Mouse (Mus musculus) midbrain, embryonic 15.5 days (tissue): ENCODE data around the gene Tmem45b. TPM values are rescaled to one million over a fixed set of nuclear protein-coding genes. Genes with fewer than 3 reads are reported as not detected.
A peak's percentile ranks its signal among the peaks of the same experiment; 100 is the strongest.
"Not testable (repeated sequence)": the region's sequence is repeated elsewhere in the genome, so short reads cannot be mapped to it uniquely, and the experiment has no call there.

Experiments used
- ATAC-seq: fragments of 200-750 bp; cut with Nextera tagmentation; replicated peaks from 2 replicates; pipeline ENCODE4 v1.8.0; 2017; ENCODE audit warnings: moderate TSS enrichment
- H3K27ac ChIP-seq: fragments of 300-500 bp; sonication (generic); 2 replicates; pipeline ENCODE4 v1.5.1; 2015; ENCODE audit warnings: mild to moderate bottlenecking, inconsistent platforms
- H3K27me3 ChIP-seq: fragments of 300-500 bp; sonication (generic); replicated peaks from 2 replicates; pipeline ENCODE4 v1.6.1; 2015; ENCODE audit warnings: inconsistent platforms
- H3K36me3 ChIP-seq: fragments of 300-500 bp; sonication (generic); replicated peaks from 2 replicates; pipeline ENCODE4 v1.6.1; 2015; ENCODE audit warnings: inconsistent platforms
- H3K4me1 ChIP-seq: fragments of 300-500 bp; sonication (generic); 2 replicates; pipeline ENCODE4 v1.6.1; 2015; ENCODE audit warnings: inconsistent platforms
- H3K4me2 ChIP-seq: fragments of 300-500 bp; sonication (generic); 2 replicates; pipeline ENCODE4 v1.6.1; 2015; ENCODE audit warnings: inconsistent platforms, mild to moderate bottlenecking, moderate library complexity
- H3K4me3 ChIP-seq: fragments of 300-500 bp; sonication (generic); 2 replicates; pipeline ENCODE4 v1.5.1; 2015; ENCODE audit warnings: mild to moderate bottlenecking, inconsistent platforms
- H3K9ac ChIP-seq: fragments of 300-500 bp; sonication (generic); 2 replicates; pipeline ENCODE4 v1.6.1; 2015; ENCODE audit warnings: mild to moderate bottlenecking, inconsistent platforms
- H3K9me3 ChIP-seq: fragments of 300-500 bp; sonication (generic); 2 replicates; pipeline ENCODE4 v1.6.1; 2016; ENCODE audit warnings: inconsistent platforms
- WGBS: fragments of 180-500 bp; shearing (Covaris S2); methylation state at CpG from one replicate; pipeline ENCODE4 v1.1.7; 2015; ENCODE audit warnings: mixed read lengths; 5-methylcytosine and 5-hydroxymethylcytosine counted together
- polyA plus RNA-seq: library from polyadenylated mRNA; unstranded; fragments of >200 nt; fragmentation: Nextera tagmentation; extraction: Ambion mirVana; gene quantifications from 2 replicates; pipeline ENCODE4 v1.2.1, GENCODE M21; 2015

Gene Tmem45b
- polyA plus RNA-seq, result 0.18 and 0.26 TPM in 2 replicates

- no peaks in the 10 kb centered on the region for H3K9me3 ChIP-seq
- peaks cover 8% of the 10 kb centered on the region; the same call in 1 of the 2 replicates for H3K4me1 ChIP-seq
- H3K36me3 ChIP-seq, result no peaks in the 10 kb centered on the region
- WGBS, result 12% methylated on average over 33 of the region's 33 CpGs
- H3K9ac ChIP-seq, result no peak within 1 kb of the TSS
- H3K4me3 ChIP-seq, result peak within 1 kb of the TSS; percentile 13; the same call in 1 of the 2 replicates
- H3K27ac ChIP-seq, result no peak within 1 kb of the TSS
- peaks cover 16% of the 10 kb centered on the region for H3K27me3 ChIP-seq
- peak within 1 kb of the TSS; percentile 37 for H3K4me2 ChIP-seq
- ATAC-seq, result no peak
These were observed at the start of gene Tmem45b for GRCm38 (mm10) chr9:31463692-31464474. Gene Tmem45b (minus strand): TSS chr9:31464462.

- H3K4me1 ChIP-seq, result no peaks in the 10 kb centered on the region
- H3K27me3 ChIP-seq, result no peaks in the 10 kb centered on the region
- no peaks in the 10 kb centered on the region for H3K9me3 ChIP-seq
- no peaks in the 10 kb centered on the region for H3K36me3 ChIP-seq
- H3K9ac ChIP-seq, result no peak overlapping the region
- ATAC-seq, result no peak
- 80% methylated on average over 3 of the region's 3 CpGs for WGBS
- H3K27ac ChIP-seq, result no peak overlapping the region
- H3K4me3 ChIP-seq, result no peak overlapping the region
- no peak overlapping the region for H3K4me2 ChIP-seq
These were observed 43.9 kb upstream of the Tmem45b start for GRCm38 (mm10) chr9:31508189-31508588.

- not testable (repeated sequence) for H3K4me2 ChIP-seq, H3K9me3 ChIP-seq, ATAC-seq, H3K4me3 ChIP-seq, H3K4me1 ChIP-seq, H3K36me3 ChIP-seq, H3K9ac ChIP-seq, H3K27ac ChIP-seq, H3K27me3 ChIP-seq
- WGBS, result 76% methylated on average over 1 of the region's 1 CpGs
These were observed 37.0 kb upstream of the Tmem45b start for GRCm38 (mm10) chr9:31501221-31501620.

GRCm38 (mm10) chr9:31463190-31463589 lies 1.1 kb downstream of the Tmem45b start:
- Histone ChIP-seq H3K4me1 (peaks cover 8% of the 10 kb centered on the region; the same call in 1 of the 2 replicates), H3K36me3 (no peaks in the 10 kb centered on the region), H3K9me3 (no peaks in the 10 kb centered on the region), H3K4me2 (peak overlapping the region; percentile 37; the same call in 1 of the 2 replicates), H3K9ac (no peak overlapping the region), H3K4me3 (no peak overlapping the region), H3K27me3 (peaks cover 16% of the 10 kb centered on the region), H3K27ac (no peak overlapping the region)
- no peak for ATAC-seq
- WGBS, result 52% methylated on average over 9 of the region's 9 CpGs

- no peak overlapping the region for H3K4me3 ChIP-seq
- no peak overlapping the region for H3K9ac ChIP-seq
- no peak overlapping the region for H3K27ac ChIP-seq
- H3K4me2 ChIP-seq, result no peak overlapping the region
- no peaks in the 10 kb centered on the region for H3K9me3 ChIP-seq
- no peaks in the 10 kb centered on the region for H3K27me3 ChIP-seq
- WGBS, result 60% methylated on average over 1 of the region's 1 CpGs
- H3K36me3 ChIP-seq, result no peaks in the 10 kb centered on the region
- H3K4me1 ChIP-seq, result no peaks in the 10 kb centered on the region
- no peak for ATAC-seq
These were observed 9.9 kb downstream of the Tmem45b start for GRCm38 (mm10) chr9:31454356-31454755.

- H3K4me3 ChIP-seq, result no peak overlapping the region
- no peak for ATAC-seq
These were observed 12.1 kb downstream of the Tmem45b start for GRCm38 (mm10) chr9:31452166-31452565.

GRCm38 (mm10) chr9:31449145-31449772 lies 15.0 kb downstream of the Tmem45b start:
- H3K9ac ChIP-seq, result no peak overlapping the region
- WGBS, result 88% methylated on average over 7 of the region's 7 CpGs
- H3K4me1 ChIP-seq, result no peaks in the 10 kb centered on the region
- no peak for ATAC-seq
- H3K4me3 ChIP-seq, result no peak overlapping the region
- no peaks in the 10 kb centered on the region for H3K27me3 ChIP-seq
- no peak overlapping the region for H3K27ac ChIP-seq
- H3K9me3 ChIP-seq, result no peaks in the 10 kb centered on the region
- H3K36me3 ChIP-seq, result no peaks in the 10 kb centered on the region
- no peak overlapping the region for H3K4me2 ChIP-seq

More at GRCm38 (mm10) chr9:31452166-31452565, 12.1 kb downstream of the Tmem45b start:
- Histone ChIP-seq H3K4me2 (no peak overlapping the region), H3K27ac (no peak overlapping the region), H3K27me3 (no peaks in the 10 kb centered on the region), H3K9me3 (no peaks in the 10 kb centered on the region), H3K36me3 (no peaks in the 10 kb centered on the region), H3K4me1 (no peaks in the 10 kb centered on the region), H3K9ac (no peak overlapping the region)
- WGBS, result 85% methylated on average over 10 of the region's 10 CpGs

GRCm38 (mm10) chr9:31444236-31444635 lies 20.0 kb downstream of the Tmem45b start:
- no peaks in the 10 kb centered on the region for H3K4me1 ChIP-seq
- no peaks in the 10 kb centered on the region for H3K27me3 ChIP-seq
- no peaks in the 10 kb centered on the region for H3K36me3 ChIP-seq
- 79% methylated on average over 8 of the region's 8 CpGs for WGBS
- H3K4me3 ChIP-seq, result no peak overlapping the region
- no peak for ATAC-seq
- H3K27ac ChIP-seq, result no peak overlapping the region
- H3K9ac ChIP-seq, result no peak overlapping the region
- no peak overlapping the region for H3K4me2 ChIP-seq
- no peaks in the 10 kb centered on the region for H3K9me3 ChIP-seq

- no peaks in the 10 kb centered on the region for H3K27me3 ChIP-seq
- H3K9me3 ChIP-seq, result no peaks in the 10 kb centered on the region
- H3K4me2 ChIP-seq, result no peak overlapping the region
- 89% methylated on average over 3 of the region's 3 CpGs for WGBS
- no peaks in the 10 kb centered on the region for H3K4me1 ChIP-seq
- ATAC-seq, result no peak
- H3K36me3 ChIP-seq, result no peaks in the 10 kb centered on the region
- H3K4me3 ChIP-seq, result no peak overlapping the region
- H3K9ac ChIP-seq, result no peak overlapping the region
- H3K27ac ChIP-seq, result no peak overlapping the region
These were observed 22.8 kb downstream of the Tmem45b start for GRCm38 (mm10) chr9:31441487-31441886.

- no peaks in the 10 kb centered on the region for H3K9me3 ChIP-seq
- no peak overlapping the region for H3K4me2 ChIP-seq
- WGBS, result 88% methylated on average over 5 of the region's 5 CpGs
- no peak overlapping the region for H3K4me3 ChIP-seq
- H3K27me3 ChIP-seq, result no peaks in the 10 kb centered on the region
- no peak for ATAC-seq
- H3K36me3 ChIP-seq, result no peaks in the 10 kb centered on the region
- no peaks in the 10 kb centered on the region for H3K4me1 ChIP-seq
- H3K9ac ChIP-seq, result no peak overlapping the region
- no peak overlapping the region for H3K27ac ChIP-seq
These were observed 23.9 kb downstream of the Tmem45b start for GRCm38 (mm10) chr9:31440366-31440765.

- no peaks in the 10 kb centered on the region for H3K27me3 ChIP-seq
- H3K36me3 ChIP-seq, result no peaks in the 10 kb centered on the region
- no peak for ATAC-seq
- H3K4me3 ChIP-seq, result no peak overlapping the region
- no peak overlapping the region for H3K4me2 ChIP-seq
- H3K9ac ChIP-seq, result no peak overlapping the region
- H3K27ac ChIP-seq, result no peak overlapping the region
- H3K4me1 ChIP-seq, result no peaks in the 10 kb centered on the region
- H3K9me3 ChIP-seq, result no peaks in the 10 kb centered on the region
- WGBS, result 91% methylated on average over 6 of the region's 6 CpGs
These were observed 24.9 kb downstream of the Tmem45b start for GRCm38 (mm10) chr9:31439341-31439740.

GRCm38 (mm10) chr9:31438834-31439233 lies 25.4 kb downstream of the Tmem45b start:
- ATAC-seq, result no peak
- no peaks in the 10 kb centered on the region for H3K4me1 ChIP-seq
- H3K27me3 ChIP-seq, result no peaks in the 10 kb centered on the region
- no peaks in the 10 kb centered on the region for H3K36me3 ChIP-seq
- no peak overlapping the region for H3K27ac ChIP-seq
- no peak overlapping the region for H3K4me3 ChIP-seq
- H3K9ac ChIP-seq, result no peak overlapping the region
- H3K9me3 ChIP-seq, result no peaks in the 10 kb centered on the region
- no peak overlapping the region for H3K4me2 ChIP-seq
- 60% methylated on average over 5 of the region's 5 CpGs for WGBS
